Mouse (Mus musculus): ENCODE measurements at regions not wholly inside any gene's neighbourhood (a gene's known extent, or its start where the extent isn't known, plus 50 kb on each side); places are given as distances from the start of the nearest gene placed in this dataset.

- dilution Hi-C loops (cut with MboI; ENCODE audit: extremely low pct_ligation_motif_present, extremely low pct_unique_long_range_greater_than_20kb, low sequenced_read_pairs), result no loop called here
- in situ Hi-C loops (cut with MboI; ENCODE audit: low pct_ligation_motif_present, low pct_unique_long_range_greater_than_20kb, low sequenced_read_pairs), result no loop called here
- Histone ChIP-seq H3K4me2 (ENCODE audit: insufficient read depth, low read depth, poor library complexity, severe bottlenecking) (no peak overlapping the region), H3K9ac (ENCODE audit: insufficient read depth, low read depth) (no peak overlapping the region), H3K36me3 (replicated peaks in 1 of 2; ENCODE audit: control insufficient read depth in 1 of 2, insufficient read depth in 1 of 2, low read length in 1 of 2) (no peaks in the 10 kb centered on the region), H3K4me1 (ENCODE audit: control insufficient read depth in 1 of 2, insufficient read depth in 2 of 2) (peaks cover 0 to 9% of the 10 kb centered on the region in 2 experiments; a peak in 2 of 4 replicates), H3K9me3 (replicated peaks; ENCODE audit: low read length) (no peaks in the 10 kb centered on the region), H3K27me3 (replicated peaks) (no peaks in the 10 kb centered on the region), H3K4me3 (replicated peaks in 1 of 3; ENCODE audit: low read depth in 2 of 3, low read length in 2 of 3, poor library complexity in 1 of 3) (no peak overlapping the region), H3K27ac (ENCODE audit: insufficient read depth, low read depth) (no peak overlapping the region), H3K79me2 (replicated peaks; ENCODE audit: control insufficient read depth, extremely low read depth, insufficient read depth, poor library complexity, severe bottlenecking) (no peaks in the 10 kb centered on the region)
- no peak for TF ChIP-seq NELFE (IDR thresholded peaks at IDR 0.05; ENCODE audit: low read depth, low read length)
- no peak for TF ChIP-seq MXI1 (IDR thresholded peaks at IDR 0.05; ENCODE audit: low read depth, low read length)
- TF ChIP-seq SMC3 (IDR thresholded peaks at IDR 0.05; ENCODE audit: low read depth, low read length), result no peak
- no peak for TF ChIP-seq HCFC1 (IDR thresholded peaks at IDR 0.05; ENCODE audit: low read depth, low read length)
- TF ChIP-seq ETS1 (conservative IDR thresholded peaks at IDR 0.05; ENCODE audit: low read depth, low read length), result no peak
- no peak for TF ChIP-seq ZMIZ1 (IDR thresholded peaks at IDR 0.05; ENCODE audit: low read depth, low read length)
- TF ChIP-seq TBP (conservative IDR thresholded peaks at IDR 0.05; ENCODE audit: low read depth, low read length), result no peak
- TF ChIP-seq RAD21 (IDR thresholded peaks at IDR 0.05; ENCODE audit: low read depth, low read length), result no peak
- no peak for TF ChIP-seq E2F4 (IDR thresholded peaks at IDR 0.05; ENCODE audit: insufficient replicate concordance, low read depth, low read length)
- TF ChIP-seq MAZ (IDR thresholded peaks at IDR 0.05; ENCODE audit: low read depth, low read length), result no peak
- no peak for TF ChIP-seq CHD2 (IDR thresholded peaks at IDR 0.05; ENCODE audit: low read length)
- no peak for TF ChIP-seq USF1 (IDR thresholded peaks at IDR 0.05; ENCODE audit: low read depth, low read length)
- TF ChIP-seq RCOR1 (conservative IDR thresholded peaks at IDR 0.05; ENCODE audit: low read depth, low read length), result no peak
- TF ChIP-seq JUN (IDR thresholded peaks at IDR 0.05; ENCODE audit: insufficient read depth, low read depth, low read length), result no peak
- TF ChIP-seq JUND (conservative IDR thresholded peaks at IDR 0.05; ENCODE audit: low read depth, low read length), result no peak
- TF ChIP-seq CTCF (conservative IDR thresholded peaks at IDR 0.05 in 1 of 2, IDR thresholded peaks at IDR 0.05 in 1 of 2; ENCODE audit: low read depth in 2 of 2, low read length in 2 of 2), result no peak
- TF ChIP-seq UBTF (IDR thresholded peaks at IDR 0.05; ENCODE audit: low read depth, low read length), result no peak
- no peak for TF ChIP-seq POLR2AphosphoS2 (IDR thresholded peaks at IDR 0.05; ENCODE audit: low read depth, low read length)
- no peak for TF ChIP-seq PAX5 (IDR thresholded peaks at IDR 0.05; ENCODE audit: low read length)
- DNase-seq (ENCODE audit: extremely low read depth), result no peak
Observed at GRCm38 (mm10) chr6:51103236-51103635, 329.2 kb upstream of the Nfe2l3 start.

- Histone ChIP-seq H3K9me3 (replicated peaks; ENCODE audit: low read length) (no peaks in the 10 kb centered on the region), H3K4me2 (ENCODE audit: insufficient read depth, low read depth, poor library complexity, severe bottlenecking) (no peak overlapping the region), H3K79me2 (replicated peaks; ENCODE audit: control insufficient read depth, extremely low read depth, insufficient read depth, poor library complexity, severe bottlenecking) (no peaks in the 10 kb centered on the region), H3K4me3 (replicated peaks in 1 of 3; ENCODE audit: low read depth in 2 of 3, low read length in 2 of 3, poor library complexity in 1 of 3) (no peak overlapping the region), H3K9ac (ENCODE audit: insufficient read depth, low read depth) (no peak overlapping the region), H3K4me1 (ENCODE audit: control insufficient read depth in 1 of 2, insufficient read depth in 2 of 2) (peaks cover 0 to 9% of the 10 kb centered on the region in 2 experiments; a peak in 2 of 4 replicates), H3K36me3 (replicated peaks in 1 of 2; ENCODE audit: control insufficient read depth in 1 of 2, insufficient read depth in 1 of 2, low read length in 1 of 2) (no peaks in the 10 kb centered on the region), H3K27ac (ENCODE audit: insufficient read depth, low read depth) (no peak overlapping the region), H3K27me3 (replicated peaks) (no peaks in the 10 kb centered on the region)
- TF ChIP-seq UBTF (IDR thresholded peaks at IDR 0.05; ENCODE audit: low read depth, low read length), result no peak
- dilution Hi-C loops (cut with MboI; ENCODE audit: extremely low pct_ligation_motif_present, extremely low pct_unique_long_range_greater_than_20kb, low sequenced_read_pairs), result no loop called here
- DNase-seq (ENCODE audit: extremely low read depth), result no peak
- in situ Hi-C loops (cut with MboI; ENCODE audit: low pct_ligation_motif_present, low pct_unique_long_range_greater_than_20kb, low sequenced_read_pairs), result no loop called here
Observed at GRCm38 (mm10) chr6:51104336-51104735, 328.1 kb upstream of the Nfe2l3 start.
